Mouse (Mus musculus): Measurements from ENCODE around the gene Il1rap. TPM values are rescaled to one million over a fixed set of nuclear protein-coding genes. Genes with fewer than 3 reads are reported as not detected.

The Il1rap gene
- total RNA-seq (2014; fragmentation: Nextera tagmentation) (8.1 and 13.0 TPM in 2 replicates), total RNA-seq (2017) (6.0 and 6.4 TPM in 2 replicates), polyA plus RNA-seq (2012) (0.43 and 0.44 TPM in 2 replicates)

- ATAC-seq (ENCODE audit: extremely low read depth, insufficient number of reproducible peaks, low FRiP score, poor library complexity, severe bottlenecking) (peak; percentile 85), DNase-seq (ENCODE audit: low spot score) (peak; percentile 60)
- Histone ChIP-seq H3K4me1 (ENCODE audit: insufficient read depth, low read depth, low read length) (peaks cover 10% of the 10 kb centered on the region), H3K36me3 (replicated peaks) (no peaks in the 10 kb centered on the region), H3K9me3 (replicated peaks) (peaks cover 9% of the 10 kb centered on the region), H3K4me3 (ENCODE audit: low read depth, low read length) (peak within 1 kb of the TSS; percentile 76), H3K27me3 (ENCODE audit: insufficient read depth, low read length) (no peaks in the 10 kb centered on the region)
- TF ChIP-seq POLR2AphosphoS5 (IDR thresholded peaks at IDR 0.05; ENCODE audit: insufficient replicate concordance, low read depth, low read length) (no peak), GATA2 (IDR thresholded peaks at IDR 0.05; ENCODE audit: borderline replicate concordance, low read depth, low read length) (no peak), TAL1 (conservative IDR thresholded peaks at IDR 0.05; ENCODE audit: low read depth, low read length) (no peak), CTCF (IDR thresholded peaks at IDR 0.05; ENCODE audit: low read depth, low read length) (no peak), GATA1 (IDR thresholded peaks at IDR 0.05; ENCODE audit: borderline replicate concordance, low read length) (no peak)
These were observed at the start of gene Il1rap for GRCm38 (mm10) chr16:26581048-26581912. Il1rap (plus strand) TSS chr16:26581704.

DNA sequence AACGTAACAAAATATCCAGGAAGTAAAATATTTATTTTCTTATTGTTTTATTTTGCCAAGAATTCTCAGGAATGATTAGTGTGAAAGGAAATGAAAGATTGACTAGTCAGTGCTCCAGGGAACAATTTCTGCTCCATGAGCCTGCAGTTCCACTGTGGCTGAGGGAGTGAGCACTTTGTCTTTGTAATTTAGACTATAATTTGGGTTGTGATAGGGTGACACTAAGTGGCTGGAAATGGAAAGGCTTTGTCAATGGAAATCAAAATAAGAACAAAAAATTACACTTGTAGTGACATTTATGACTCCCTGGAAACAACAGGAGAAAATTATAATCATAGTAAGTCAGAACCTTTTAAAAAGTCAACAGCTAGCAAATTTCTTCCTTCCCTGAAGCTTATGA lies 49.2 kb upstream of the Il1rap start:
- no peaks in the 10 kb centered on the region for H3K4me1 ChIP-seq (ENCODE audit: insufficient read depth, low read depth, low read length)
- no peaks in the 10 kb centered on the region for H3K27me3 ChIP-seq (ENCODE audit: insufficient read depth, low read length)
- ATAC-seq (ENCODE audit: extremely low read depth, insufficient number of reproducible peaks, low FRiP score, poor library complexity, severe bottlenecking): no peak
- H3K9me3 ChIP-seq (replicated peaks): no peaks in the 10 kb centered on the region
- DNase-seq (ENCODE audit: low spot score): no peak
- TF ChIP-seq GATA2 (IDR thresholded peaks at IDR 0.05; ENCODE audit: borderline replicate concordance, low read depth, low read length): no peak
- no peak for TF ChIP-seq TAL1 (conservative IDR thresholded peaks at IDR 0.05; ENCODE audit: low read depth, low read length)
- TF ChIP-seq GATA1 (IDR thresholded peaks at IDR 0.05; ENCODE audit: borderline replicate concordance, low read length): no peak
- no peak overlapping the region for H3K4me3 ChIP-seq (ENCODE audit: low read depth, low read length)
- no peaks in the 10 kb centered on the region for H3K36me3 ChIP-seq (replicated peaks)

- Histone ChIP-seq H3K36me3 (replicated peaks) (no peaks in the 10 kb centered on the region), H3K4me3 (ENCODE audit: low read depth, low read length) (no peak overlapping the region), H3K9me3 (replicated peaks) (no peaks in the 10 kb centered on the region), H3K27me3 (ENCODE audit: insufficient read depth, low read length) (no peaks in the 10 kb centered on the region), H3K4me1 (ENCODE audit: insufficient read depth, low read depth, low read length) (no peaks in the 10 kb centered on the region)
- ATAC-seq (ENCODE audit: extremely low read depth, insufficient number of reproducible peaks, low FRiP score, poor library complexity, severe bottlenecking) (no peak), DNase-seq (ENCODE audit: low spot score) (no peak)
- no peak for TF ChIP-seq POLR2AphosphoS5 (IDR thresholded peaks at IDR 0.05; ENCODE audit: insufficient replicate concordance, low read depth, low read length)
- TF ChIP-seq GATA2 (IDR thresholded peaks at IDR 0.05; ENCODE audit: borderline replicate concordance, low read depth, low read length): no peak
- TF ChIP-seq TAL1 (conservative IDR thresholded peaks at IDR 0.05; ENCODE audit: low read depth, low read length): no peak
- no peak for TF ChIP-seq CTCF (IDR thresholded peaks at IDR 0.05; ENCODE audit: low read depth, low read length)
- TF ChIP-seq GATA1 (IDR thresholded peaks at IDR 0.05; ENCODE audit: borderline replicate concordance, low read length): no peak
These were observed 35.2 kb upstream of the Il1rap start for GRCm38 (mm10) chr16:26546170-26546878.

- H3K4me3 ChIP-seq (ENCODE audit: low read depth, low read length): no peak overlapping the region
- TF ChIP-seq POLR2AphosphoS5 (IDR thresholded peaks at IDR 0.05; ENCODE audit: insufficient replicate concordance, low read depth, low read length) (no peak), CTCF (IDR thresholded peaks at IDR 0.05; ENCODE audit: low read depth, low read length) (no peak), GATA2 (IDR thresholded peaks at IDR 0.05; ENCODE audit: borderline replicate concordance, low read depth, low read length) (no peak), TAL1 (conservative IDR thresholded peaks at IDR 0.05; ENCODE audit: low read depth, low read length) (no peak), GATA1 (IDR thresholded peaks at IDR 0.05; ENCODE audit: borderline replicate concordance, low read length) (no peak)
- DNase-seq (ENCODE audit: low spot score): no peak
- ATAC-seq (ENCODE audit: extremely low read depth, insufficient number of reproducible peaks, low FRiP score, poor library complexity, severe bottlenecking): no peak
- H3K36me3 ChIP-seq (replicated peaks): no peaks in the 10 kb centered on the region
- no peaks in the 10 kb centered on the region for H3K27me3 ChIP-seq (ENCODE audit: insufficient read depth, low read length)
- H3K4me1 ChIP-seq (ENCODE audit: insufficient read depth, low read depth, low read length): no peaks in the 10 kb centered on the region
- H3K9me3 ChIP-seq (replicated peaks): no peaks in the 10 kb centered on the region
These were observed 34.7 kb upstream of the Il1rap start for GRCm38 (mm10) chr16:26546879-26547206.

DNA sequence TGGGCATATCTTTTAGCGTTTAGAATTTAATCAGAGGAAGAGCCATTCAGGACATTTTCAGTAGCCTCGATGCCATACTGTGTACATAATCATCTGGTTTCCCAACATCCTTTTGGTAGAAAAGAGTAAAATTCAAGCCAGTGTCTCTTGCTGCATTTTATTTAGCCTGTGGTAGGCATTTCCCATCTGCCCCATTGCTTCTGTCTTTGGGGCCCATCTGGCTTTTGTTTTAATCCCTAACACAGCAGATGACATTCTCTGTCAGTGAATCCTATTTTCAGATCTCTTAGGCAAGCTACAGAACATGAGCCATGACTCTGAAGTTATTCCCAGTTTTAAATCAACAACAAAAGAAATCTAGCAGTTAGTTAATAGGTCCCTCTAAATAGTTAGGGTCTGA lies 32.3 kb upstream of the Il1rap start:
- no peaks in the 10 kb centered on the region for H3K9me3 ChIP-seq (replicated peaks)
- H3K4me1 ChIP-seq (ENCODE audit: insufficient read depth, low read depth, low read length): no peaks in the 10 kb centered on the region
- ATAC-seq (ENCODE audit: extremely low read depth, insufficient number of reproducible peaks, low FRiP score, poor library complexity, severe bottlenecking) (no peak), DNase-seq (ENCODE audit: low spot score) (no peak)
- no peak overlapping the region for H3K4me3 ChIP-seq (ENCODE audit: low read depth, low read length)
- TF ChIP-seq GATA1 (IDR thresholded peaks at IDR 0.05; ENCODE audit: borderline replicate concordance, low read length) (no peak), POLR2AphosphoS5 (IDR thresholded peaks at IDR 0.05; ENCODE audit: insufficient replicate concordance, low read depth, low read length) (no peak), TAL1 (conservative IDR thresholded peaks at IDR 0.05; ENCODE audit: low read depth, low read length) (no peak), GATA2 (IDR thresholded peaks at IDR 0.05; ENCODE audit: borderline replicate concordance, low read depth, low read length) (no peak), CTCF (IDR thresholded peaks at IDR 0.05; ENCODE audit: low read depth, low read length) (no peak)
- no peaks in the 10 kb centered on the region for H3K36me3 ChIP-seq (replicated peaks)
- H3K27me3 ChIP-seq (ENCODE audit: insufficient read depth, low read length): no peaks in the 10 kb centered on the region

DNA sequence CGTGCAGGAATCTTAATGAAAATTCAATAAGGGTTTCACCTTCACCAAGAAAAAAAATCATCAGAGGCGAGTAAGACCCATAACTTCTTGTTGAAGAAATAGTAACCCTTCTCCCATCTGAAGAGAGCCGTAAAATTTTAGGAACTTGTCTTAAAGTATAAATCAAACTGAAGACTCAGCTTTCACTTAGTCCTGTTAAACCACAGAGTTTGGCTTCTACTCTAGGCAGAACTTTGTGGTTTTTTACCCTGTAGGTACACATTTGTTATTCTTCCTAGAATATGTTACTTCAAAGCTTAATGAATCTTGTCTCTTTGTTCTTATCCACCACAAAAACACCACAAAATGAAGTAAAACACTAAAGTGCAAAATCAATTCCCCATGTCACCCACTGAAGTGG lies 29.3 kb upstream of the Il1rap start:
- H3K4me1 ChIP-seq (ENCODE audit: insufficient read depth, low read depth, low read length): no peaks in the 10 kb centered on the region
- TF ChIP-seq CTCF (IDR thresholded peaks at IDR 0.05; ENCODE audit: low read depth, low read length) (no peak), GATA2 (IDR thresholded peaks at IDR 0.05; ENCODE audit: borderline replicate concordance, low read depth, low read length) (no peak), GATA1 (IDR thresholded peaks at IDR 0.05; ENCODE audit: borderline replicate concordance, low read length) (no peak), TAL1 (conservative IDR thresholded peaks at IDR 0.05; ENCODE audit: low read depth, low read length) (no peak), POLR2AphosphoS5 (IDR thresholded peaks at IDR 0.05; ENCODE audit: insufficient replicate concordance, low read depth, low read length) (no peak)
- no peak for ATAC-seq (ENCODE audit: extremely low read depth, insufficient number of reproducible peaks, low FRiP score, poor library complexity, severe bottlenecking)

More for the DNA sequence above, 29.3 kb upstream of the Il1rap start:
- no peak for DNase-seq (ENCODE audit: low spot score)
- H3K27me3 ChIP-seq (ENCODE audit: insufficient read depth, low read length): no peaks in the 10 kb centered on the region
- H3K9me3 ChIP-seq (replicated peaks): no peaks in the 10 kb centered on the region
- no peak overlapping the region for H3K4me3 ChIP-seq (ENCODE audit: low read depth, low read length)
- no peaks in the 10 kb centered on the region for H3K36me3 ChIP-seq (replicated peaks)

Measured in G1E (cell line).